Mouse (Mus musculus): ENCODE measurements around the gene Plxna2. TPM values are rescaled to one million over a fixed set of nuclear protein-coding genes. Genes with fewer than 3 reads are reported as not detected.

Plxna2 gene
- total RNA-seq, 2 experiments from 2014 or later, result 80.9 to 82.4 TPM

GRCm38 (mm10) chr1:194658459-194659160, 40.6 kb downstream of the Plxna2 start:
- no peak for DNase-seq (ENCODE audit: low spot score in 2 of 2)

GRCm38 (mm10) chr1:194660426-194661119, 42.6 kb downstream of the Plxna2 start:
- no peak for DNase-seq (ENCODE audit: low spot score in 2 of 2)

GRCm38 (mm10) chr1:194663021-194663420, 45.0 kb downstream of the Plxna2 start:
- no peak for DNase-seq (ENCODE audit: low spot score in 2 of 2)

GRCm38 (mm10) chr1:194665715-194666114, 47.7 kb downstream of the Plxna2 start:
- no peak for DNase-seq (ENCODE audit: low spot score in 2 of 2)

- DNase-seq (ENCODE audit: low spot score in 2 of 2), result no peak
Observed at GRCm38 (mm10) chr1:194671783-194672524, 53.9 kb downstream of the Plxna2 start.

GRCm38 (mm10) chr1:194672525-194672894, 54.5 kb downstream of the Plxna2 start:
- DNase-seq (ENCODE audit: low spot score in 2 of 2), result no peak

- no peak for DNase-seq (ENCODE audit: low spot score in 2 of 2)
Observed at GRCm38 (mm10) chr1:194673229-194673628, 55.2 kb downstream of the Plxna2 start.

GRCm38 (mm10) chr1:194675106-194675890, 57.3 kb downstream of the Plxna2 start:
- peak in 1 of 2 experiments; percentile 33 for DNase-seq (ENCODE audit: low spot score in 2 of 2)

GRCm38 (mm10) chr1:194675891-194676200, 57.8 kb downstream of the Plxna2 start:
- no peak for DNase-seq (ENCODE audit: low spot score in 2 of 2)

- DNase-seq (ENCODE audit: low spot score in 2 of 2), result no peak
Observed at GRCm38 (mm10) chr1:194677878-194678277, 59.9 kb downstream of the Plxna2 start.

GRCm38 (mm10) chr1:194679147-194679546, 61.1 kb downstream of the Plxna2 start:
- no peak for DNase-seq (ENCODE audit: low spot score in 2 of 2)

GRCm38 (mm10) chr1:194680136-194680535, 62.1 kb downstream of the Plxna2 start:
- no peak for DNase-seq (ENCODE audit: low spot score in 2 of 2)

GRCm38 (mm10) chr1:194682021-194682420, 64.0 kb downstream of the Plxna2 start:
- DNase-seq (ENCODE audit: low spot score in 2 of 2), result peak; percentile 58 to 74

- DNase-seq (ENCODE audit: low spot score in 2 of 2), result no peak
Observed at GRCm38 (mm10) chr1:194683132-194683531, 65.1 kb downstream of the Plxna2 start.

GRCm38 (mm10) chr1:194685896-194686295, 67.9 kb downstream of the Plxna2 start:
- DNase-seq (ENCODE audit: low spot score in 2 of 2), result no peak

GRCm38 (mm10) chr1:194687746-194688145, 69.7 kb downstream of the Plxna2 start:
- no peak for DNase-seq (ENCODE audit: low spot score in 2 of 2)

GRCm38 (mm10) chr1:194688161-194688560, 70.1 kb downstream of the Plxna2 start:
- no peak for DNase-seq (ENCODE audit: low spot score in 2 of 2)

- DNase-seq (ENCODE audit: low spot score in 2 of 2), result no peak
Observed at GRCm38 (mm10) chr1:194693063-194693462, 75.0 kb downstream of the Plxna2 start.

GRCm38 (mm10) chr1:194693488-194693887, 75.5 kb downstream of the Plxna2 start:
- DNase-seq (ENCODE audit: low spot score in 2 of 2), result no peak

- DNase-seq (ENCODE audit: low spot score in 2 of 2), result no peak
Observed at GRCm38 (mm10) chr1:194694805-194695204, 76.8 kb downstream of the Plxna2 start.

GRCm38 (mm10) chr1:194697439-194697838, 79.4 kb downstream of the Plxna2 start:
- no peak for DNase-seq (ENCODE audit: low spot score in 2 of 2)
